Mouse (Mus musculus) cortical plate, adult 2 months (tissue): ENCODE measurements around the gene Pdx1.

Source experiments
- CTCF ChIP-seq: fragments of 200-500 bp; IDR thresholded peaks from 2 replicates; pipeline ENCODE4 v1.5.1; 2011; ENCODE audit warnings: mild to moderate bottlenecking, control low read depth, low read length; ENCODE audit not compliant: insufficient read depth; ENCODE audit errors: extremely low read depth
- POLR2A ChIP-seq: fragments of 200-500 bp; IDR thresholded peaks from 2 replicates; pipeline ENCODE4 v1.6.1; 2011; ENCODE audit warnings: mild to moderate bottlenecking, low read length, control low read depth; ENCODE audit not compliant: insufficient read depth; ENCODE audit errors: extremely low read depth

- TF ChIP-seq POLR2A (no peak), CTCF (no peak)
These were observed 14.6 kb downstream of the Pdx1 start for GRCm38 (mm10) chr5:147284365-147284764.
